Mouse (Mus musculus) stomach, embryonic 15.5 days (tissue): ENCODE measurements at regions not wholly inside any gene's neighbourhood (a gene's known extent, or its start where the extent isn't known, plus 50 kb on each side); places are given as distances from the start of the nearest gene placed in this dataset.
"Not testable (repeated sequence)": the region's sequence is repeated elsewhere in the genome, so short reads cannot be mapped to it uniquely, and the experiment has no call there.

ENCODE experiments used
- ATAC-seq: fragments of 200-750 bp; cut with Nextera tagmentation; 2 replicates; pipeline ENCODE4 v1.8.0; 2017; ENCODE audit warnings: low read depth, moderate number of reproducible peaks, moderate TSS enrichment; ENCODE audit not compliant: insufficient read depth, low FRiP score
- H3K27ac ChIP-seq: fragments of 300-500 bp; sonication (generic); 2 replicates; pipeline ENCODE4 v1.5.1; 2015; ENCODE audit warnings: mild to moderate bottlenecking, inconsistent platforms
- H3K27me3 ChIP-seq: fragments of 300-500 bp; sonication (generic); replicated peaks from 2 replicates; pipeline ENCODE4 v1.6.1; 2015; ENCODE audit warnings: inconsistent platforms
- H3K36me3 ChIP-seq: fragments of 300-500 bp; sonication (generic); 2 replicates; pipeline ENCODE4 v1.6.1; 2015; ENCODE audit warnings: inconsistent platforms
- H3K4me1 ChIP-seq: fragments of 300-500 bp; sonication (generic); 2 replicates; pipeline ENCODE4 v1.6.1; 2015; ENCODE audit warnings: inconsistent platforms
- H3K4me2 ChIP-seq: fragments of 300-500 bp; sonication (generic); 2 replicates; pipeline ENCODE4 v1.6.1; 2015; ENCODE audit warnings: mild to moderate bottlenecking, inconsistent platforms
- H3K4me3 ChIP-seq: fragments of 300-500 bp; sonication (generic); replicated peaks from 2 replicates; pipeline ENCODE4 v1.5.1; 2015; ENCODE audit warnings: inconsistent platforms
- H3K9ac ChIP-seq: fragments of 300-500 bp; sonication (generic); 2 replicates; pipeline ENCODE4 v1.6.1; 2015; ENCODE audit warnings: inconsistent platforms
- H3K9me3 ChIP-seq: fragments of 300-500 bp; sonication (generic); 2 replicates; pipeline ENCODE4 v1.6.1; 2016; ENCODE audit warnings: inconsistent platforms
- WGBS: fragments of 180-500 bp; shearing (Covaris S2); methylation state at CpG from one replicate; pipeline ENCODE4 v1.1.7; 2015; 5-methylcytosine and 5-hydroxymethylcytosine counted together

GRCm38 (mm10) chr3:40405949-40406236 is 125.2 kb upstream of the Intu start:
- Histone ChIP-seq H3K9ac (no peak overlapping the region), H3K27ac (no peak overlapping the region), H3K4me2 (no peak overlapping the region), H3K9me3 (no peaks in the 10 kb centered on the region), H3K4me1 (no peaks in the 10 kb centered on the region), H3K27me3 (no peaks in the 10 kb centered on the region), H3K4me3 (no peak overlapping the region), H3K36me3 (no peaks in the 10 kb centered on the region)
- ATAC-seq: no peak
- 70% methylated on average over 2 of the region's 2 CpGs for WGBS

GRCm38 (mm10) chr3:40408921-40409488 is 122.1 kb upstream of the Intu start:
- no peak; the same call in 1 of the 2 replicates for ATAC-seq
- Histone ChIP-seq H3K27me3 (no peaks in the 10 kb centered on the region), H3K9me3 (no peaks in the 10 kb centered on the region), H3K4me1 (no peaks in the 10 kb centered on the region), H3K27ac (no peak overlapping the region), H3K4me2 (no peak overlapping the region), H3K36me3 (no peaks in the 10 kb centered on the region), H3K9ac (no peak overlapping the region), H3K4me3 (no peak overlapping the region)
- 39% methylated on average over 5 of the region's 5 CpGs for WGBS

- ATAC-seq: no peak
Measured at GRCm38 (mm10) chr3:40410749-40411310, 120.3 kb upstream of the Intu start.

GRCm38 (mm10) chr3:40425183-40425844 is 105.8 kb upstream of the Intu start:
- H3K9me3 ChIP-seq, H3K36me3 ChIP-seq, H3K9ac ChIP-seq, H3K4me3 ChIP-seq, H3K4me1 ChIP-seq, H3K4me2 ChIP-seq, H3K27ac ChIP-seq, H3K27me3 ChIP-seq, ATAC-seq: not testable (repeated sequence)
- 38% methylated on average over 16 of the region's 18 CpGs for WGBS

More at GRCm38 (mm10) chr3:40410749-40411310, 120.3 kb upstream of the Intu start:
- no peak overlapping the region for H3K9ac ChIP-seq
- H3K4me3 ChIP-seq: no peak overlapping the region
- H3K36me3 ChIP-seq: no peaks in the 10 kb centered on the region
- 57% methylated on average over 4 of the region's 4 CpGs for WGBS
- no peaks in the 10 kb centered on the region for H3K4me1 ChIP-seq
- no peaks in the 10 kb centered on the region for H3K27me3 ChIP-seq
- no peak overlapping the region for H3K4me2 ChIP-seq
- H3K9me3 ChIP-seq: no peaks in the 10 kb centered on the region
- no peak overlapping the region for H3K27ac ChIP-seq

GRCm38 (mm10) chr3:40426070-40426469 is 105.0 kb upstream of the Intu start:
- no peak overlapping the region for H3K9ac ChIP-seq
- no peak for ATAC-seq
- H3K36me3 ChIP-seq: no peaks in the 10 kb centered on the region
- H3K4me1 ChIP-seq: no peaks in the 10 kb centered on the region
- no peak overlapping the region for H3K4me2 ChIP-seq
- H3K27me3 ChIP-seq: no peaks in the 10 kb centered on the region
- no peak overlapping the region for H3K4me3 ChIP-seq
- 70% methylated on average over 4 of the region's 4 CpGs for WGBS
- H3K27ac ChIP-seq: no peak overlapping the region
- no peaks in the 10 kb centered on the region for H3K9me3 ChIP-seq

GRCm38 (mm10) chr3:40428021-40428420 is 103.1 kb upstream of the Intu start:
- Histone ChIP-seq H3K4me2 (no peak overlapping the region), H3K36me3 (no peaks in the 10 kb centered on the region), H3K27ac (no peak overlapping the region), H3K4me3 (no peak overlapping the region), H3K9ac (no peak overlapping the region), H3K27me3 (no peaks in the 10 kb centered on the region), H3K4me1 (no peaks in the 10 kb centered on the region), H3K9me3 (no peaks in the 10 kb centered on the region)
- 51% methylated on average over 5 of the region's 5 CpGs for WGBS
- no peak for ATAC-seq

GRCm38 (mm10) chr3:40438251-40438650 is 92.8 kb upstream of the Intu start:
- 79% methylated on average over 4 of the region's 4 CpGs for WGBS
- no peak overlapping the region for H3K4me2 ChIP-seq
- H3K36me3 ChIP-seq: no peaks in the 10 kb centered on the region
- ATAC-seq: no peak
- H3K27me3 ChIP-seq: no peaks in the 10 kb centered on the region
- no peak overlapping the region for H3K4me3 ChIP-seq
- H3K9ac ChIP-seq: no peak overlapping the region
- peaks cover 2% of the 10 kb centered on the region; the same call in 1 of the 2 replicates for H3K4me1 ChIP-seq
- H3K27ac ChIP-seq: no peak overlapping the region
- no peaks in the 10 kb centered on the region for H3K9me3 ChIP-seq

- H3K27me3 ChIP-seq: no peaks in the 10 kb centered on the region
- H3K4me1 ChIP-seq: peaks cover 6% of the 10 kb centered on the region; the same call in 1 of the 2 replicates
- no peak overlapping the region for H3K4me2 ChIP-seq
- no peak overlapping the region for H3K27ac ChIP-seq
- WGBS: 56% methylated on average over 14 of the region's 14 CpGs
- no peaks in the 10 kb centered on the region for H3K36me3 ChIP-seq
- H3K9ac ChIP-seq: no peak overlapping the region
- no peaks in the 10 kb centered on the region for H3K9me3 ChIP-seq
- no peak overlapping the region for H3K4me3 ChIP-seq
- ATAC-seq: no peak
Measured at GRCm38 (mm10) chr3:40441092-40442036, 89.7 kb upstream of the Intu start.

GRCm38 (mm10) chr3:40443788-40444595 is 87.1 kb upstream of the Intu start:
- H3K4me3 ChIP-seq: no peak overlapping the region

GRCm38 (mm10) chr3:40452958-40453357 is 78.1 kb upstream of the Intu start:
- Histone ChIP-seq H3K9ac (no peak overlapping the region), H3K27me3 (no peaks in the 10 kb centered on the region), H3K36me3 (no peaks in the 10 kb centered on the region), H3K27ac (no peak overlapping the region), H3K4me1 (0 out of 2 replicates have a peak, but pooled peaks cover 5% of the 10 kb centered on the region), H3K4me3 (no peak overlapping the region), H3K9me3 (no peaks in the 10 kb centered on the region), H3K4me2 (no peak overlapping the region)
- WGBS: 74% methylated on average over 5 of the region's 5 CpGs
- no peak for ATAC-seq

More at GRCm38 (mm10) chr3:40443788-40444595, 87.1 kb upstream of the Intu start:
- ATAC-seq: no peak
- H3K36me3 ChIP-seq: no peaks in the 10 kb centered on the region
- no peaks in the 10 kb centered on the region for H3K27me3 ChIP-seq
- H3K27ac ChIP-seq: no peak overlapping the region
- WGBS: 29% methylated on average over 20 of the region's 20 CpGs
- no peak overlapping the region for H3K9ac ChIP-seq
- peaks cover 6% of the 10 kb centered on the region; the same call in 1 of the 2 replicates for H3K4me1 ChIP-seq
- peak overlapping the region; percentile 41 for H3K4me2 ChIP-seq
- no peaks in the 10 kb centered on the region for H3K9me3 ChIP-seq

- no peaks in the 10 kb centered on the region for H3K27me3 ChIP-seq
- no peak overlapping the region for H3K4me2 ChIP-seq
- ATAC-seq: no peak; the same call in 1 of the 2 replicates
- no peak overlapping the region for H3K4me3 ChIP-seq
- H3K9me3 ChIP-seq: no peaks in the 10 kb centered on the region
- WGBS: 25% methylated on average over 4 of the region's 4 CpGs
- no peak overlapping the region for H3K27ac ChIP-seq
- 0 out of 2 replicates have a peak, but pooled peaks cover 5% of the 10 kb centered on the region for H3K4me1 ChIP-seq
- no peak overlapping the region for H3K9ac ChIP-seq
- H3K36me3 ChIP-seq: no peaks in the 10 kb centered on the region
Measured at GRCm38 (mm10) chr3:40453552-40453951, 77.5 kb upstream of the Intu start.
